Mouse (Mus musculus) granulocyte monocyte progenitor cell, adult 5-6 weeks (primary cell): ENCODE results near the gene Myo1d. TPM values are rescaled to one million over a fixed set of nuclear protein-coding genes. Genes with fewer than 3 reads are reported as not detected.
A peak's percentile ranks its signal among the peaks of the same experiment; 100 is the strongest.

Experiments used
- ATAC-seq: replicated peaks from 2 replicates; pipeline ENCODE4 v1.8.0; 2016; ENCODE audit warnings: mild to moderate bottlenecking, moderate TSS enrichment, inconsistent platforms; ENCODE audit not compliant: poor library complexity, severe bottlenecking
- total RNA-seq, 2 experiments: library from RNA; stranded (forward) in 1 of 2; stranded (reverse) in 1 of 2; fragments of 200-712, 200-1000 nt in 1 of 2; fragments of >200 nt in 1 of 2; fragmentation: Nextera tagmentation in 1 of 2; gene quantifications; 2 replicates each; pipeline ENCODE4 v1.2.3; 2014 to 2017

Myo1d gene
- total RNA-seq, 2 experiments from 2014 or later = 0.46 to 1.7 TPM

GRCm38 (mm10) chr11:80628992-80629865 is 150.6 kb downstream of the Myo1d start:
- no peak for ATAC-seq

DNA sequence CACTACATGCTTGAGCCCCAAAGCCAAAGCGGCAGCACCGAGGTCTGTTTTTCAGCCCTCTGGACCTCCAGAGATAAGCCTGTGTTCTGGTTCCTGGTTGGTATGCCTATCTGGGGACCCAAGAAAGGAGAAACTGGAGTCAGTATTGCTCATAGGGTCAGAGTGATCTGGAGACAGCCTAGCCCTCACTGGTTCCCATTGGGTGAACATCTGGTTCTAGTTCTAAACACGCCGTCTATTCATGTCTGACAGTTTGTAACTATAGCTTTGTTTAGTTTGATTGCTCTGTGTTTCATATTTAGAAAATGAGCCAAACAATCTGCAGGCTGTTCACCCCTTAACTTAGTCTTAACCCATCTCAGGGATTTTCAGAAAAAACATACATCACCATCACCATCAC is 151.2 kb downstream of the Myo1d start:
- ATAC-seq = no peak

DNA sequence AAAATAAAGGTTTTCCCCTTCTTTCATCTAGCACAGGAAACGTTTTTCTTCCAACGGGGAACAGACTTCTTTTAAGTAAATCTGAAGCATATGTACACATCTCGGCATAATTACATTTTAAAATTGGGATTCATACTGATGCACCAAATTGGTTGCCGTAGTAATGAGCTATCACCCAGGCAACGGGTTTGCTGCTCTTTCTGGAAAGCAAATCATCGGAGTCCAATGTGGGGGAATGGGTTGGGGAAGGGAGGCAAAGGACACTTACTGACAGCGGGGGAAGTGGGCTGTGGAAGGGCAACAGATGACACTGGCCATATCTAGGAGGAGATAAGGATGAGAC is 156.8 kb downstream of the Myo1d start:
- no peak for ATAC-seq

DNA sequence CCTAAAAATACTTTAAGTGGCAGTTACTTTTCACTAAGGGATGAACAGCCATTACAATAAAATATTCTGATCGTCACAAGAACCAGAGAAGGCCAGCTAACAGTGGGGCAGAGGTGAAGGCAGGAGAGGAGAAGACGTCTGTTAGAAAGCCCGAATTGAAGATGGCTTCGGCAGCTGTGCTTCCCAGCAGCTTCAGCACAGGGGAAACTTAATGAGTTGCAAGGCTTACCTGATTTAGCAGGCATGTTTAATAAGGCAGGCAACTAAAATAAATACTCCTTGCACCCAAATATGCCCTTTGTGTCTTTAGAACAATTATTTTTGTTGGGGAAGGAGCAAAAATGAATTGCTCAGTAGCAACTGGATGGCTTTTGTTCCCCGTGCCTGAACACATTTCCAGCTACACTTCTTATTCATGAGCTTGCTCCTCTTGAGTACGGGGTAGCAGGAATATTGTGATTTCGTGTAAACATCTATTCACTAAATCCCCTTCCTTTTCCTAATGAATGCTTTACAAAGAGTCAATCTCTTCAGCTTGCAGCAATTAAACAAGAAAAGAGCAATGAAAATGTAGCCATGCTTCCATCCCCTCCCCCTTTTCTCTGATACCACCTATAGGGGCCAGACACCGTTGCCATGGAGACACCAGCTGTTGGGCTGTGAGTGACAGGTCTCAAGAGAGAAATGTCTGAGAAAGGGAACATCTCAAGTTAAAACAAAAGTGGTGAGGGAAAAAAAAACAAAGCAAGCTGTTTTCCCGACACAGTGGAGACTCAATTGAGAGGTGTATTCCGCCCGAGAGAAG is 157.4 kb downstream of the Myo1d start:
- ATAC-seq = no peak

GRCm38 (mm10) chr11:80614949-80615725 is 164.7 kb downstream of the Myo1d start:
- no peak for ATAC-seq

- ATAC-seq = peak; percentile 46; the same call in 1 of the 2 replicates
Measured at GRCm38 (mm10) chr11:80614418-80614817, 165.4 kb downstream of the Myo1d start.

GRCm38 (mm10) chr11:80613534-80613933 is 166.3 kb downstream of the Myo1d start:
- ATAC-seq = peak; percentile 48; the same call in 1 of the 2 replicates

- ATAC-seq = peak; percentile 85
Measured at GRCm38 (mm10) chr11:80602707-80603441, 177.0 kb downstream of the Myo1d start.

GRCm38 (mm10) chr11:80602041-80602458 is 177.8 kb downstream of the Myo1d start:
- peak; percentile 50; the same call in 1 of the 2 replicates for ATAC-seq

DNA sequence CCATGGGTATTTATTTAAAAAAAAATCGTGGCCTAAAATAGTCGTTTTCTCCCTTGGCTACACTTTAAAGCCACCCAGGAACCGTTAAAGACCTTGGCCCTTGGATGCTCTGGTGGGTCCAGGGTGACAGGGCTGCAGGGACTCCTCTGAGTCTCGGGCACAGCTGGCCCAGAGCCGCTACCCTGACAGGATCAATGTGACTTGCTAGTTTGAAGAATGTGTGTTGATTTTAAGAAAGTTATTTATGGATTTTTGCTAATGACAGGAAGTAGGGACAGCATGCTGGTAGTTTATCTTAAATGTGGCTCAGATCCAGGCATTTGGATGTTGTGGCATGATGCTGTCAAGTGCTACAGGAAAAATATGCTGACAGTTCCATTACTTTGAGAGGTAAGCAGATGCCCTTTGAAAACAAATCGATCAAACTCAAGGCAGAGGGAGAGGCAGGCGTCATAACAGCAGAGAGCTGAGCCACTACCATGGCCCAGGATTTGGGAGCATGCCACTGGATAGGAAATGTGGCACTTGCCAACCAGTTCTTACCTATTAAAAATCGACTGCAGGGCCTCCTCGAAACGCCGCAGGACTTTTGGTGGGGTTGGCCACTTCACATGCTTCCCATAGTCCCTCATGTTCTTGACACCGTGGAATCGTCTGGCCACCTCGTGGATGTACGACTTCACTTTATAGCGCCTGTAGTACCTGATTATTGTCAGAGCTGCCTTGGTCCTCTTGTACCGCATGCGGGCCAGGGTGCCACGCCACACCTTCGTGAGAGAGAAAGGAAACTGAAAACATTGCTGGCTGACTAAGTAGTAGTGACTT is 178.6 kb downstream of the Myo1d start:
- ATAC-seq = no peak

- no peak for ATAC-seq
Measured at GRCm38 (mm10) chr11:80595482-80595881, 184.3 kb downstream of the Myo1d start.

GRCm38 (mm10) chr11:80589387-80589786 is 190.4 kb downstream of the Myo1d start:
- no peak for ATAC-seq

- ATAC-seq = no peak
Measured at GRCm38 (mm10) chr11:80585761-80586160, 194.1 kb downstream of the Myo1d start.

GRCm38 (mm10) chr11:80585211-80585610 is 194.6 kb downstream of the Myo1d start:
- no peak for ATAC-seq

GRCm38 (mm10) chr11:80580494-80580893 is 199.3 kb downstream of the Myo1d start:
- no peak for ATAC-seq

GRCm38 (mm10) chr11:80577747-80578640 is 201.8 kb downstream of the Myo1d start:
- no peak for ATAC-seq

DNA sequence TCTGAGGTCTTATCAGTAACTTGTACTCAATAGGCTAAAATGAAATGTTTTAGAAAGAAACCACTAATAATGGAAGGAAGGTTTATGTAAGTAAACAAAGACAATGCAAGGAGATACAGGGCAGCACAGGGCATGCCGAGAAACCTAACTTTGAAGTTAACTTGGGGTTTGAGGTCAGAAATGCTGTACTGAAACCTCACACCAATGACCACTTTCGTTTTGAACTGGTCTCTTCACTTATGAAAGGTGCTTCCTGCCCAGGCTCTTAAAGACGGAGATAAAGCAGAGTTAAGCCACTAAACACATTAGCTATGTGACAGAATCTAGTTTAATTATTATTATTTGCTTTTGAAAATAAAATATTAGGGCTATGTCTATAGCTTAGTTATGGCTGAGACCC is 204.0 kb downstream of the Myo1d start:
- ATAC-seq = no peak

DNA sequence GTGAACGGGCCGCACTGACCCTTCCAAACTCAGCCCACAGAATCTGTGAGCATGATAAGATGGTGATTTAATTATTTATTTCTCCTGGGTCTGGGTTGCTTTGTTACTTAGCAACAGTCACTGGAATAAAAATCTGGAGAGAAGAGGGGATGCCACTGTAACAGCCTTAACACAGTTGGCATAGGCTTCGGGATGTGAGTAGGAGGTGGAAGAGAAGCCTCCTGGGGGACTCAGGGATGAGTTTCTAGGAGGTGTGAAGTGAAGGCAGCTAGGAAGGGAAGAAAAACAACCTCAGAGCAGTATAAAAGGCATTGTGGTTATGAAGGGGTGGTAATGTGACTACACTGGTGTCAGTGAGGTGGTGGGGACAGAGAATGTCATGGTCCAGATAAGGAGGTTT is 213.5 kb downstream of the Myo1d start:
- ATAC-seq = no peak
